In the genomic region with DNA sequence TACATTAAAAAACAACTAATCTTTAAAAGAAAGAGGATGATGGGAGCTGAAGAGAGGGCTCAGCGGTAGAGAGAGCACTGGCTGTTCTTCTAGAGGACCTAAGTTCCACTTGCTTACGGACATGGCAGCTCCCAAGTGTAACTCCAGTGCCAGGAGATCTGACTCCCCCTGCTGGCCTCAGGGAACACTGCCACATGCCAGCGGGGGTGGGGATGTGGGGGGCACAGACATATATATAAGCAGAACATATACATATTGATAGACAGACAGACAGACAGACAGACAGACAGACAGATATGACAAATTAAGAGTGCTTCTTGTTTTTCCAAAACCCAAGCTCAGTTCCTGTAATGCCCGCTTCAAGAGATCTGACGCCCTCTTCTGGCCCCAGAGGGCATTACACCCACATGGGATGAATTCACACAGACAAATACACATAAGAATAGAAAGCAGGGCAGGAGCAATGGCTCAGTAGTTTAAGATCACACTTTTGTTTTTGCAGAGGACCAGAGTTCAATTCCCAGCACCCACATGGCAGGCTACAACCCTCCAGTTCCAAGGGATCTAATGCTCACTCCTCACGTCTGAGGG, we compare ENCODE assay signal across 13 mouse cellular contexts. TPM values are rescaled to one million over a fixed set of nuclear protein-coding genes. Genes with fewer than 3 reads are reported as not detected.
DNase-seq lines count a peak whose midpoint lies in the region; ATAC-seq and TF ChIP-seq lines count a peak whose summit lies in the region.
"Had no signal": no experiment of that assay in that cellular context is flagged by ENCODE, and none has a peak within 500 bp of the region (broad histone marks: within the 10 kb centered on the region; RNA-seq: fewer than 3 reads in every experiment).

No protein-coding gene starts in this region.

- no peaks in the 10 kb centered on the region for H3K36me3 ChIP-seq in forebrain, postnatal 0 days (ENCODE audit: insufficient read depth)
- H3K36me3 ChIP-seq in forebrain, embryonic 16.5 days (ENCODE audit: control insufficient read depth, insufficient read depth) = no peaks in the 10 kb centered on the region
- H3K36me3 ChIP-seq: liver, embryonic 13.5 days had no signal

- no peak overlapping the region for H3K4me3 ChIP-seq in forebrain, postnatal 0 days (ENCODE audit: low read depth, low read length)
- no peak overlapping the region for H3K4me3 ChIP-seq in forebrain, embryonic 16.5 days (replicated peaks; ENCODE audit: low read length)
- H3K4me3 ChIP-seq in left cerebral cortex, adult 2 months = no peak overlapping the region
- H3K4me3 ChIP-seq: liver, embryonic 13.5 days had no signal

- H3K27ac ChIP-seq in forebrain, postnatal 0 days (ENCODE audit: low read depth, low read length) = no peak overlapping the region
- H3K27ac ChIP-seq in forebrain, embryonic 16.5 days (ENCODE audit: low read length) = no peak overlapping the region
- H3K27ac ChIP-seq in left cerebral cortex, adult 2 months = no peak overlapping the region
- H3K27ac ChIP-seq: liver, embryonic 13.5 days had no signal

- H3K27me3 ChIP-seq in forebrain, postnatal 0 days (ENCODE audit: insufficient read depth, low read length) = no peaks in the 10 kb centered on the region
- H3K27me3 ChIP-seq in forebrain, embryonic 16.5 days (replicated peaks; ENCODE audit: control insufficient read depth, insufficient read depth, low read length) = no peaks in the 10 kb centered on the region
- H3K27me3 ChIP-seq: liver, embryonic 13.5 days had no signal

- H3K4me1 ChIP-seq in forebrain, postnatal 0 days (ENCODE audit: insufficient read depth) = no peaks in the 10 kb centered on the region
- no peaks in the 10 kb centered on the region for H3K4me1 ChIP-seq in forebrain, embryonic 16.5 days (replicated peaks; ENCODE audit: control insufficient read depth, insufficient read depth, low read length)

- no peak overlapping the region for H3K9ac ChIP-seq in forebrain, postnatal 0 days
- H3K9ac ChIP-seq in forebrain, embryonic 16.5 days (replicated peaks; ENCODE audit: low read depth, low read length) = no peak overlapping the region
- H3K9ac ChIP-seq: liver, embryonic 13.5 days had no signal

- DNase-seq in forebrain, postnatal 0 days = no peak
- DNase-seq in left cerebral cortex, adult 2 months (ENCODE audit: extremely low spot score in 1 of 2, low spot score in 2 of 2) = no peak
- DNase-seq in left cerebral cortex, postnatal 10 days (ENCODE audit: extremely low spot score in 1 of 2, low spot score in 2 of 2) = no peak
- peak; percentile 78 for DNase-seq in ES-CJ7 (ENCODE audit: low read depth, low spot score)
- no peak for DNase-seq in adrenal gland, postnatal 10 days
- DNase-seq: cerebellum, adult 18-20 months; heart, adult 18-20 months; liver, embryonic 13.5 days had no signal

- intact Hi-C loops in left cerebral cortex, adult 2 months (cut with DNase I) = no loop called here
- intact Hi-C loops in left cerebral cortex, postnatal 10 days (cut with DNase I) = no loop called here

- TF ChIP-seq CTCF in forebrain, postnatal 0 days (IDR thresholded peaks at IDR 0.05; ENCODE audit: low read depth) = peak; percentile 24; the same call in 1 of the 2 replicates
- TF ChIP-seq CTCF in left cerebral cortex, adult 2 months (IDR thresholded peaks at IDR 0.05) = peak; percentile 12

- 80% methylated on average over 6 of the region's 6 CpGs for WGBS in forebrain, postnatal 0 days
- WGBS in forebrain, embryonic 16.5 days = 83% methylated on average over 6 of the region's 6 CpGs

- no peaks in the 10 kb centered on the region for H3K9me3 ChIP-seq in forebrain, postnatal 0 days (ENCODE audit: low read length)
- no peaks in the 10 kb centered on the region for H3K9me3 ChIP-seq in forebrain, embryonic 16.5 days (ENCODE audit: control insufficient read depth, low read length)
- H3K9me3 ChIP-seq: liver, embryonic 13.5 days had no signal

- no peak overlapping the region for H3K4me2 ChIP-seq in forebrain, postnatal 0 days (ENCODE audit: low read depth)
- H3K4me2 ChIP-seq in forebrain, embryonic 16.5 days (ENCODE audit: low read length) = no peak overlapping the region
- H3K4me2 ChIP-seq: liver, embryonic 13.5 days; midbrain, embryonic 11.5 days had no signal

- ATAC-seq in forebrain, postnatal 0 days = no peak
- no peak for ATAC-seq in forebrain, embryonic 16.5 days
- 0 out of 2 replicates have a peak, but pooled peaks have one; percentile 16 for ATAC-seq in common myeloid progenitor, adult 5-6 weeks (replicated peaks; ENCODE audit: low read depth, poor library complexity, severe bottlenecking)
- no peak for ATAC-seq in megakaryocyte-erythroid progenitor cell, adult 5-6 weeks (replicated peaks; ENCODE audit: low FRiP score, low TSS enrichment, poor library complexity, severe bottlenecking)

RNA-seq across cellular contexts. Expression of a gene that starts 21.5 kb away (rescaled TPM):
- 4.2 and 5.3 TPM in 2 replicates for total RNA-seq in forebrain, postnatal 0 days (2014; rRNA removed)
- 2.8 and 4.1 TPM in 2 replicates for polyA plus RNA-seq in forebrain, postnatal 0 days (2015; fragmentation: Nextera tagmentation; extraction: Ambion mirVana)
- 6.1 and 6.2 TPM in 2 replicates for polyA plus RNA-seq in forebrain, embryonic 16.5 days (2015; fragmentation: Nextera tagmentation; extraction: Ambion mirVana)
- total RNA-seq in left cerebral cortex, adult 2 months (2021) = 1 to 10 TPM; 5.5 to 6.8 TPM
- 1 to 10 TPM; 3.3 to 4.6 TPM for total RNA-seq in left cerebral cortex, postnatal 10 days (2021)
- 0.41 and 1.2 TPM in 2 replicates for total RNA-seq in common myeloid progenitor, adult 5-6 weeks (2017)
- 1 to 10 TPM; 2.1 to 2.3 TPM for total RNA-seq in adrenal gland, postnatal 10 days (2021)
- 0.48 and 1.1 TPM in 2 replicates for total RNA-seq in megakaryocyte-erythroid progenitor cell, adult 5-6 weeks (2014; fragmentation: Nextera tagmentation)
- 1.6 and 3.8 TPM in 2 replicates for total RNA-seq in megakaryocyte-erythroid progenitor cell, adult 5-6 weeks (2017)

RNA-seq across cellular contexts. Expression of a gene that starts 48.9 kb away (rescaled TPM):
- total RNA-seq in forebrain, postnatal 0 days (2014; rRNA removed) = 0.29 and 0.69 TPM in 2 replicates
- polyA plus RNA-seq in forebrain, postnatal 0 days (2015; fragmentation: Nextera tagmentation; extraction: Ambion mirVana) = 0.19 and 0.39 TPM in 2 replicates
- 0.26 and 0.37 TPM in 2 replicates for polyA plus RNA-seq in forebrain, embryonic 16.5 days (2015; fragmentation: Nextera tagmentation; extraction: Ambion mirVana)
- total RNA-seq in left cerebral cortex, adult 2 months (2021) = under 1 TPM; 0.21 to 0.61 TPM
- total RNA-seq in left cerebral cortex, postnatal 10 days (2021) = under 1 TPM; 0.28 to 0.41 TPM
- total RNA-seq in common myeloid progenitor, adult 5-6 weeks (2017) = 0.09 TPM in 1 of 2 replicates, not detected in the other
- total RNA-seq in adrenal gland, postnatal 10 days (2021) = 1 to 10 TPM; 3.2 to 4.6 TPM
- total RNA-seq in megakaryocyte-erythroid progenitor cell, adult 5-6 weeks (2014; fragmentation: Nextera tagmentation) = not detected in 2 replicates
- total RNA-seq in megakaryocyte-erythroid progenitor cell, adult 5-6 weeks (2017) = 0.42 TPM in 1 of 2 replicates, not detected in the other
- total RNA-seq: hematopoietic stem cell, adult 5-6 weeks had no signal
